Mouse (Mus musculus): Measurements from ENCODE around the gene Adcy7. TPM values are rescaled to one million over a fixed set of nuclear protein-coding genes. Genes with fewer than 3 reads are reported as not detected.

The Adcy7 gene
- total RNA-seq, 2 experiments from 2014 or later: 6.8 to 8.0 TPM

DNA sequence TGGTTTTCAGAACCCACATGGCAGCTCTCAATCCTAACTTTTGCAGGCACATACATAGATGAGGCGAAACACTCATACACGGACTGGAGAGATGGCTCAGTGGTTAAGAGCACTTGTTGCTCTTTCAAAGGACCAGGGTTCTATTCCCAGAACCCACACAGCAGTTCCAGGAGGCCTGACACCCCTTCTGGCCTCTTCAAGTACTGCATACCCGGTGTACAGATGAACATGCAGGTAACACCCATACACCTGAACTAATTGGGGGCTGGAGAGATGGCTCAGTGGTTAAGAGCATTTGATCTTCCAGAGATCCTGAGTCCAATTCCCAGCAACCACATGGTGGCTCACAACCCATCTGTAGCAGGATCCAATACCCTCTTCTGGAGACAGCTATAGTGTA lies 2.1 kb upstream of the Adcy7 start:
- no peak for DNase-seq (ENCODE audit: low spot score in 2 of 2)

- no peak for DNase-seq (ENCODE audit: low spot score in 2 of 2)
Observed at GRCm38 (mm10) chr8:88273051-88273430, 838 bp downstream of the Adcy7 start.

DNA sequence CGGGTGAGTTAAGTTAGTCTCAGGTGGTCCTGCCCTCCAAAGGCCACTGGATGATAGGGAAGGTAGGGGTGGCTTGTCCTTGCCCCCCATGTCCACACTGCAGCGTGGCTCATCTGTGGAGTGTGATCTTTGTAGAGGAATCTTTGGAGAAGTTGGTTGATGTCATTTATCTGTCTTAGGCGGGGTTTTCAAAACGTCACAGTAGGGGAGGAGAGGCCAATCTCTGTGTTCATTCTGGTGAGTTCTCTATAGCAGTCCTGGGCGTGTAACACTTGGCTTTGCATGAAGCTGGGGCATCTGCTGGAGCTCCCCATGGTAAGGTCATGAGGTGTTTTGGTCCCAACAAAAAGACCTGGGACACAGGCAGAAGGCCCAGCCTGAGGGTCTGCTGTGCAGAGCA lies 1.9 kb downstream of the Adcy7 start:
- no peak for DNase-seq (ENCODE audit: low spot score in 2 of 2)

GRCm38 (mm10) chr8:88279220-88279619 lies 7.0 kb downstream of the Adcy7 start:
- DNase-seq (ENCODE audit: low spot score in 2 of 2): no peak

DNA sequence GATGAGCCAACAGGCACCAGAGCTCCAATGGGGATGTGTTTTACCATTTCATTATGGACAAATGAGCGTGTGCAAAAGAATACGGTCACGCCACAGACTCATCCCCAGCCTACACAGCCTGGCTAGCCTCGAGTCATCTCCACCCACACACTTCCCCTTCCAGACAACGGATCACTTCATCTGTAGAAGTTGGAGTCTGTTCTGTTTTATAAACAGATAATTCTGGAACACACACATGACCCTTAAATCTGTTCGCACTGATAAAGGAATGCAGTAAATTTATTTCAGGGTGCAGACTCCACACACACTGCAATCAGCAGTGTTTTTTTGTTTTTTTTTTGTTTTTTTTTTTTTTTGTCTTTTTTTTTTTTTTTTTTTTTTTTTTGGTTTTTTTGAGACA lies 7.5 kb downstream of the Adcy7 start:
- DNase-seq (ENCODE audit: low spot score in 2 of 2): no peak

- DNase-seq (ENCODE audit: low spot score in 2 of 2): no peak
Observed at GRCm38 (mm10) chr8:88280904-88281303, 8.7 kb downstream of the Adcy7 start.

DNA sequence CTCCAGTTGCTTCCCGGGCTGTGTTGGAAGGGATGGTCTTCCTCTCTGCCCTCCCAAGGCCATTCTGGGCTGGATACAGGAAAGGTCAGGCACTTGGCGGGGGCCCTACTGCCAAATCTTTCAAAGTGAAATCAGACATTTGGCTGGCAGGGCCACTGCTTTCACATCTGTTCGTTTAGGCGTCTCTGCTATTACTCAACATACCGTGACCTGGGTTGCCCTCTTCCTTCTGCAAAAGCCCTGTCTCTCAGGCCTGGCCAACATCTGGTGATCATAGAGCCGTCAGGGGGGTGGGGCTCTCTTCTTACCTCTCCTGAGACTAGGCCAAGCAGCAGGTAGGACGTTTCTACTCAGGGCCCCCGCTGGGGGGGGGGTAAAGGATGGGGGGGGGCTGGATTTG lies 10.5 kb downstream of the Adcy7 start:
- DNase-seq (ENCODE audit: low spot score in 2 of 2): peak in 1 of 2 experiments; percentile 35

DNA sequence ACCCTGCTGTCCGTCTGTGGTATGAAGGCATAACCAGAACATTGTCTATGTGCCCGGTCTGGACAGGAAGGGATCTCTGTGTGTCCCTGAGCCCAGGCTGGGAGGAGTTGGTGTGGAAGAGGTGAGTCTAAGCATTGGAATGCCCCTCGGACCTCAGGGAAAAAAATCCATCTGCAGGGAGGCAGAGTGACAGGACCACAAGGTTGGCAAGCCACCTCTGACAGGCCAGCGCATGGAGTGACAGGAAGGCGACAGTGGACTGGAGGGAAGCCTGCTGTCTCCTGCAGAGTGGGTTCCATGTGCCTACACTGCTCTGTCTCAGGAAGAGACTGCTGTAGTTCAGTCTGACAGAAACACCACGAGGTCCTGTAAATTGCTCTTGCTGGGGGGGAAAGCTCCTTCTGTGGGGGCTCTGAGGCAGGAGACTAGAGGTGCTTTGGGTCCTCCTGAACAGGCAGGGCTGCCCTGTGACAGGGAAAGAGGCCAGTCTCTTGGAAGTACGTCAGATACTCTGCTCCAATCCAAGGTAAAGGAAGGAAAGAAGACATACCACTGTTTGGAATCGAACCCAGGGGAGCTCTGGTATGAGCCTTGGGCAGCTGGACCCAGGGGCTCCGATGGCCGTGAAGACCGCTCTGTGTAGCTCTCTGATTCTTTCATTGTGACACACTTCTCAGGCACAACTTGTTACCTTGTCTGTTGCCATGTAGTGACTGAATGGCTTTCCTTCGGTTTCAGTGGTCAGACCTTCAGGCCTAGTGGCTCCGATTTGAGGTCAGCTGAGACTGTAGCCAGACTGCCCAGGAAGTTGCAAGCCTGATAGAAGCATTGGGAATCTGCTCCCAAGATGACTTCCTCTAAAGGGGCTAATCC lies 11.3 kb downstream of the Adcy7 start:
- DNase-seq (ENCODE audit: low spot score in 2 of 2): no peak

- DNase-seq (ENCODE audit: low spot score in 2 of 2): no peak
Observed at GRCm38 (mm10) chr8:88284738-88285137, 12.5 kb downstream of the Adcy7 start.

GRCm38 (mm10) chr8:88285469-88286356 lies 13.5 kb downstream of the Adcy7 start:
- DNase-seq (ENCODE audit: low spot score in 2 of 2): no peak

GRCm38 (mm10) chr8:88286421-88286960 lies 14.3 kb downstream of the Adcy7 start:
- DNase-seq (ENCODE audit: low spot score in 2 of 2): no peak

DNA sequence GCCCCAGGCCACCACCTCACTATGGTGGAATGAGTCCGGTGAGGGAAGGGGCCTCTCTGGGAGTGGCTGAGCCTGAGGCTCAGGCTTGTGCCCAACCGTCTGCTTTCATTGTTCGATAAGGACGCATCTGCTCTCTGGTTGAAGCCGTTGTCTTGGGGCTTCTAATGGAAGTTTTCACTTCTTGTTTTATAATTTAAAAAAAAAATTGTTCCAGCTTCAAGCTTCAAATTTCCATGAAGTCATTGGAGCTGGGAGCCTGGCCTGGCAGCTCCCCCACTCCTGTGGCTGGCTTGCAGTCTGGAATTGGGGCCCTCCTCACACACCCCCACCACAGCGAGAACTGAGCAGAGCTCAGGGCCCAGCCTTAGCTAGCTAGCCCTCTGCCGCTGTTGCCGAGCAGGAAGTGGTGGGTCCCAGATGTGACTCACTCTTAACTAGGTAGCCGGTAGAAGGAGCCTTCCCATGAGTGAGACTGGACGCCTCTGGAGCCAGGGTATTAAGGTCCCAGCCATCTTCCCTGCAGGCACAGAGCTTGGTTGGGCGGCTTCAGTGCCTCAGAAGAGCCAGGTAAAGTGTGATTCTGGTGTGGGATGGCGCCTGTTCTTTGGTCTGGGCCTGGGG lies 16.5 kb downstream of the Adcy7 start:
- DNase-seq (ENCODE audit: low spot score in 2 of 2): no peak

DNA sequence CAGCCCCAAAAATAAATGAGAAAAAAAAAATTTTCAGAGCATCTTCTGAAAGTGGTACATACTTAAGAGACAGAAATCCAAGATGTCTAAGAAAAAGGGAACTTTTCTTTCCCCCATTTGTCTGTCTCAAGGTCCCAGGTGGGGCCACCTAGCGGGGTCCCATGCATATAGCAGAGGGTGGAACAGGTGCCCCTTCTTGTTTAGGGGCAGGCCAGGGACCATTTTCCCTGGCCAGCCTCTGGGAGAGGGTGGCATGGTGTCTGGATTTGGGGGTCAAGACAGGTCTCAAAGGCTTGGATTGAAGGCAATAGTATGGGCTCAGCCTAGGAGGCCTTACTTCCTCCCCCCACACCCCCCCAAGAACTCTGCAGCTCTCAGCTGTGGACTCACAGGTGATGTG lies 17.7 kb downstream of the Adcy7 start:
- no peak for DNase-seq (ENCODE audit: low spot score in 2 of 2)

- no peak for DNase-seq (ENCODE audit: low spot score in 2 of 2)
Observed at GRCm38 (mm10) chr8:88290326-88291304, 18.4 kb downstream of the Adcy7 start.

DNA sequence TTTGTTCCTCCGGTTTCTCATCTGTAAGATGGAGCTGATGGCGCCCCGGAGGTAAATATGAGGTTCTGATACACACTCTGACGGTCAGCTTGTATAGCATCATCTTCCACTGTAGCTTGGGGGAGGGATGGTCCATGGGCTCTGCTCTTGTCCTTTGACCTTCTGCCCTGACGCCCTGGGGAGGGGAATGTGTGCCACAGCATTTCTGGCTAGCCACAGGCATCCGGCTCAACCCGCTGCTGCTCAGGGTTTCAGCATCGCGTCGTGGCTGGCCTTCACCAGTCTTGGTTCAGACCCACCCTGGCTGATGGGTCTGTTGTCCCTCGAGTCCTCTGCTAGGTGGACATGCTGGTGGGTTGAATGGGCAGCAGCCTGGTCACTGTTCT lies 19.1 kb downstream of the Adcy7 start:
- DNase-seq (ENCODE audit: low spot score in 2 of 2): no peak

DNA sequence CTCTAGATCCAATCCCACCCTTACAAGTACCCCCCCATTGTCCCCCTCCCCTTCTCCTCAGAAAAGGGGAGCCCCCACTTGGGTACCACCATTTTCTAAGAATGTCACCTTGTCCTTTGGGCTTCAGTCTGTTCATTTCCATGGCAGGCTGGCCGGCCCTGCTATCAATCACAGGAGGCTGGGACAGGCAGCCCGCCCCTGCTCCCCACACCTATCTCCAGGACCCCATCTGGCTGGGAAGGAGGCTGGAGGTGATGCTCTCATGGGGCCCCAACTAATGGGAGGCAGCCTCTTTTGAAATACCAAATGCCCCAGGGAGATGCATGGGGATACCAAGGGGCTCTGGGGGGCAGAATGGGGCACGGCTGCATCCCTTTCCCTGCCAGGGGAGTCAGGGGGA lies 20.7 kb downstream of the Adcy7 start:
- no peak for DNase-seq (ENCODE audit: low spot score in 2 of 2)

- no peak for DNase-seq (ENCODE audit: low spot score in 2 of 2)
Observed at GRCm38 (mm10) chr8:88293590-88294356, 21.6 kb downstream of the Adcy7 start.

- no peak for DNase-seq (ENCODE audit: low spot score in 2 of 2)
Observed at GRCm38 (mm10) chr8:88294977-88295376, 22.8 kb downstream of the Adcy7 start.

- DNase-seq (ENCODE audit: low spot score in 2 of 2): no peak
Observed at GRCm38 (mm10) chr8:88297976-88298732, 26.0 kb downstream of the Adcy7 start.

All from adrenal gland, postnatal 4 days (tissue).